Mouse (Mus musculus): Measurements from ENCODE around the gene Nxpe2.
A peak's percentile ranks its signal among the peaks of the same experiment; 100 is the strongest.
"Not testable (repeated sequence)": the region's sequence is repeated elsewhere in the genome, so short reads cannot be mapped to it uniquely, and the experiment has no call there.

Gene Nxpe2

GRCm38 (mm10) chr9:48353148-48353698, at the start of gene Nxpe2:
Gene Nxpe2, minus strand, starts transcription at chr9:48353454.
- no peak for DNase-seq (ENCODE audit: low read depth, low spot score)

DNA sequence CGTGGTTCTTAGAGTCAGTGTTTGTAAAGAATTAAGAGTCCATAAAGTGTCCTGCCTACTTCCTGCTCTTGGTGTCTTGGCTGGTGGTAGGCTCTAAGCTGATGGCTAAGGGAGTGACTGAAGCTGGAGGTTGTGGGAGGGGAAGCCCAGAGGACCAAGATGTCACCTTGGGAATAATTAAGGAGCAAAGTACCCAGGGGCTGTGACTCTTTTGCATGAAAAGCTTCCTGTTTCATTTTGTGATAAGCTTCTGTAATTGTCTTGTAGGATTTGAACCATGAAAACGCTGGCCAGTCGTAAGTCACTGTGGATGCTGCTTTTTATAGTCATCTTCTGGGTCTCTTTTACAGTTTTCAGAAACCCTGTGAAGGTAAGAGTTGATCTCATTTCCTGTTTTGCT, 36.7 kb upstream of the Nxpe2 start:
- peak; percentile 32 for DNase-seq (ENCODE audit: low read depth, low spot score)

DNA sequence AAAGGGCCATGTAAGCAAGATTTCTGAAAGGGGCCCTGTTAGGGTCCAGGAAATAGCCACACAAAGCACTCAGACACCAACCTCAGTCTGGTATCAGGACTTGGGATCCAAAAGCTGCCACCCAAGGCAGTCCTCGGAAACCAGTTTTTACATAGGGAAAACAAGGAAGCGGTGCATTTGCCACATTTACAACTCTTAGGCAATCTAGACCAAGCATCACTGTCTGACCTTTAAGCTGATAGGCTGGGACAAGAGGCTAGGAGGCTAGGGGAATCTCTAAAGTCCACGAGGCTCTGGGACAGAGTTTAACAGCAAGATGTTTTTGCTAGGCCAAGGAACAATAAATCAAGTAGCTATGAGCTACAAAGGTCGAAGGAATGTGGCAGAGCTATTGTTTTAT, 35.2 kb upstream of the Nxpe2 start:
- no peak for DNase-seq (ENCODE audit: low read depth, low spot score)

DNA sequence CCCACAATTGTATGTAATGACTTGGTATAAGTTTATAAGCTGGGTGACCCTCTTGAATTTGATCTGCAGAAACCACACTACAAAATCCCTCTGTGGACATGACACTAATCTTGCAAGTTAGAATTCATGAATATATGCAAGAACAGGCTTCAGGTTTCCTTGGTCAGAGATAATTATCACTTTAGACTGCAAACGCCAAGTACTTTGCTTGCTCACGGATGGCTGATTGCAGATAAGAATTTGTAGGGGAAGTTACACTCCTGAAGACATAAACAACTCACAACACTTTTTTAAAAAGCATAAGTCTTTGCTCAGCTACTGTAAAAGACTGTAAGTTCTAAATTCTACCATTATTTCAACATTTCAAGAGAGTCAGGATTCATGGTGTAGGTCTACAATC, 21.1 kb upstream of the Nxpe2 start:
- no peak for DNase-seq (ENCODE audit: low read depth, low spot score)

DNA sequence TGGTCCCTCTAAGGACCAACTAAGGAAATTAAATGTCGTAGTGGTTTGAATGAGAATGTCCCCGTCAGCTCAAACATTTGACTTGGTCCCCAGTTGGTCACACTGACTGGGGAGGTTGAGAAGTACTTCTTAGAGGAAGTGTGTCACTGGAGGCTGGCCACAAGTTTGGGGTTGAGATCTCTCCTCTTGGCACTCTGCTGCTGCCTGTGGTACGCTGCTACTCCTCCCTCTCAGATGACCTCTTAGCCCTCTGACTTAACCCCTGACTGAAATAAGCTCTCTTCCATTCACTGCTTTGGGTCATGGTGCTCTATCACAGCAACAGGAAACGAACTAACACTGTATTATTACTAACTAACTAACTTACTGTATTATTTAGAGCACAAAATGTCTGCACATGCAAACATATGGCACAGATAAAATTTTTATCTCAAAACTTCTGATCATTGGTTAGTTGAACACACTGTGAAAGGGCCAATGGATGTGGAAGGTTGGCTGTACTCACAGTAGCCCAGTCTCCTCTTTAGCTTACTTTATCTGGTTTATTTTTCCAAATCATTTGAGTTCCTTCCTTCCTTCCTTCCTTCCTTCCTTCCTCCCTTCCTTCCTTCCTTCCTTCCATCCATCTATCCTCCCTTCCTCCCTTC, 20.1 kb upstream of the Nxpe2 start:
- no peak for DNase-seq (ENCODE audit: low read depth, low spot score)

GRCm38 (mm10) chr9:48362743-48363142, 9.5 kb upstream of the Nxpe2 start:
- no peak for DNase-seq (ENCODE audit: low read depth, low spot score)

DNA sequence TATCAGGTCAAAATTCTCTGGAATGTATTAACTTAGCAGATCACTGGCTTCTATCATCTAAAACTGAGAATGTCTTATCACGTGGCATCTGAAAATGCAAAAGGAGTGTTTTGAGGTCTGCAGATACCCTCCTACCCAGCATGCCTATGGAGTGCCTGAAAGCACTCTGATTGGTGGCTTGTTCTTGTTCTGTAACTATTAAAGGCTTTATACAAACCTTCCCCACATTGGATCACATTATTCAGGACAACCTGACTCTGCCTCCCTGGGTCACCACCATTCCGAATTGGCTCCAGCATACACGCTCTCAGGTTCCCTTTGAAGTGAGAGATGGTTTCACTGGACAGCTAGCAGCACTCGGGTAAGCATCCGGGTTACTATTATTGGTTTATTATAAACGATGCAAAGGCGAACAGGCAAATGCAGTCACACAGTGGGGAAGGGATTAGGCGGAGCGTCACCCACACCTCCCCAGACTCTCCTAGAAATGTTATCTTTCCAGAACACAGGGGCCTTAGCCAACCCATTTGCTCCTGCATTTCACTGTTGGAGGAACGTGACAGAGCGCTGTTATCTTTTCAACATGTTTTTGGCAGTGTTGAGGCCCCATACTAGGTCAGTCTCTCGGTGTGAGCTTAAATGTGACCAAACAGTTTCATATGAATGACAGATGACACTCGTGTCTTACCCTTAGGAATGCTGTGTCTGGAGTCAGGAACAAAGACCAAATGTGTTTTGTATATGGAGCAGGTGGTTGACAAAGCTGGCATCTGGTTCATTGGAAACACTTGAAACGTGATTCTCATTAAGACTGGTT, 8.8 kb upstream of the Nxpe2 start:
- DNase-seq (ENCODE audit: low read depth, low spot score), result no peak

- DNase-seq (ENCODE audit: low read depth, low spot score), result no peak
These were observed 7.6 kb upstream of the Nxpe2 start for GRCm38 (mm10) chr9:48360826-48361225.

GRCm38 (mm10) chr9:48357097-48357496, 3.8 kb upstream of the Nxpe2 start:
- no peak for DNase-seq (ENCODE audit: low read depth, low spot score)

GRCm38 (mm10) chr9:48354793-48355192, 1.5 kb upstream of the Nxpe2 start:
- peak; percentile 50 for DNase-seq (ENCODE audit: low read depth, low spot score)

- DNase-seq (ENCODE audit: low read depth, low spot score), result no peak
These were observed 868 bp upstream of the Nxpe2 start for GRCm38 (mm10) chr9:48354122-48354521.

DNA sequence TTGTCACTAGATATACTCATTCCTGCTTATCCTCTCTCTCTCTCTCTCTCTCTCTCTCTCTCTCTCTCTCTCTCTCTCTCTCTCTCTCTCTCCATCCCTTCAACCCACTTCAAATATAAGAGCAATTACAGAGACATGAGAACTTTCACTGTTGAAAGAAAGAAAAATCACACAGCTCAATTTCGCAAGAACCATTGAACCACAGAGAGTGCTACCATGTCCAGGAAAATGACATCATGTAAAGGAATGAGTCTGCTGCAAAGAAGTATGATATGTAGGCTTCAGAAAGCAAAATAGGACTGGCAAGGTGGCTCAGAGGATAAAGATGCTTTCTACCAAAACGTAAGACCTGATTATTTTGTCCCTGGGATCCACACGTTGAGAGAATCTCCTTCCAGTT, 7.4 kb downstream of the Nxpe2 start:
- no peak for DNase-seq (ENCODE audit: low read depth, low spot score)

- no peak for DNase-seq (ENCODE audit: low read depth, low spot score)
These were observed 7.8 kb downstream of the Nxpe2 start for GRCm38 (mm10) chr9:48345456-48345855.

DNA sequence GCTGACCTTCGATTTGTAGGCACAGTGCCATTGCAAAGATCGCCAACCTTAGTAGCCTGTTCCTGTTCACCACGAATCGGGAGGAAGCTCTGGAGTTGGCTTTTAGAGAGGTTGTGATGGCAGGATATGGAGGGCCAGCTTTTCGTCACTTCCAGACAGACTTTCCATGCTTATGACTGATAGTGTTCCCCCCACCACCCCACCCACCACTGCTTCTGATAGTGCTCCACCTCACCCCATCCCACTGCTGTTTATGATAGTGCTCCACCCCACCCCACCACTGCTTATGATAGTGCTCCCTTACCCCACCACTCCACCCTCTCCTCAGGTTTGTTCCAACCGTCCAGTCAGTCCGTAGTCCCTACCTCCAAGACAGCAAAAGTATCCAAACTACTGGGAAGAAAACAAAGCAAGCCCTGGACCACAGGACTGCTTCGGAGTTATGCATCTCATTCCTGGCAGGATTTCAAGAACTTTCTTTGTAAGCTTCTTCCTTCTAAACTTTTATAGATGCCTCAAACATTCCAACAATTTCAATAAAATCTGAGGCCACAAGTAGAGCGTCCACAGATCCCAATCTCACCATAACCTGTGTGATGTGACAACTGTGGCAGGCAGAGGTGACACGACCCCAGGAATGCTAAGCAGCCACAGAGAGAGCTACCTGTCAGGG, 12.4 kb downstream of the Nxpe2 start:
- DNase-seq (ENCODE audit: low read depth, low spot score), result no peak

DNA sequence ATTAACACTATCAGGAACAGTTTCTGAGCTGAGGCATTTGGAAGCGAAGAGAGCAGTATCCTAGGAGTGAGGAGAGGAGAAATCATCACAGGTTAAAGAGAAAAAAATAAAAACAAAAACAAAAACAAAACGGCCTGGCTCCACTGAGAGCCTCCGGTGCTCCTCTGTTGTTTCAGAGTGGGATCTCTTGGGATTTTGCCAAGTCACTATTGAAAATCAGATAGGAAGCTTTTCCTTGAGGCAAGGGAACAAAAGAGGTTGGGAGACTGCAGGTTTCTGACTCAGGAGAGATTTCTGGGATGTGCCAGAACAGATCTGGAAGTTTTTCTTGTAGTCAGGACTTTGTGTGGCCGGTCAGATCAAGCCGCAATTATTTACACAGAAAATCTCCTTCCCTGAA, 13.7 kb downstream of the Nxpe2 start:
- DNase-seq (ENCODE audit: low read depth, low spot score), result no peak

DNA sequence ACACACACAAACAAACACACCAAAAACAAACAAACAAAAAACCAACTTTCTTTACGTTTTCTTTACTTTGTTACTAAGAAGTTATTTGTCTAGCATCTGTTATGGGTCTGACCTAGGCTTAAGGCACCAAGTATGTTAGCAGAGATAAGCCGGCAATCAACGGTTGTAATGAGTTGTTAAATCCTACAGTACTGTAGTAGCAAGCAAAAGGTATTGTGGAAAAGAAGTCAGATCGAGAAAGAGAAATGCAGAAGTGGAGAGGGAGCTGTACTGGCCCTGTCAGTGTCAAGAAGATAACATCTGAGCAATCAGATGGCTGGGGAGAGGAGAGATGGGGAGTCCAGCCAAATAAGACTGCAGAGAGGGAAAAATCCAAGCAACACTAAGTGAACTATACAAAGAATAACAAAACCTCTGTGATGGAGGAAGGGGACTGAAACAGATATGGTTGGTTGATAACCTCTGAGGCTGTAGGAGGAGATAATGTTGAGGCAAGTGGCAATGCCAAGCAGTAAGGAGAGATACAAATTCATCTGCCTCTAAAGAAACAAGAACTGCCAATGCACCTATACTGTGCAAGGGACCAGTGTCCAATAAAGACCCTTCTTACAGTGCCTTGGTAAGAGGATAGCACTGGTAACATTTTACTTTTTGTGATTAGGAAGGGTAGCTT, 14.3 kb downstream of the Nxpe2 start:
- peak; percentile 34 for DNase-seq (ENCODE audit: low read depth, low spot score)

- DNase-seq (ENCODE audit: low read depth, low spot score), result no peak
These were observed 23.7 kb downstream of the Nxpe2 start for GRCm38 (mm10) chr9:48329597-48329996.

DNA sequence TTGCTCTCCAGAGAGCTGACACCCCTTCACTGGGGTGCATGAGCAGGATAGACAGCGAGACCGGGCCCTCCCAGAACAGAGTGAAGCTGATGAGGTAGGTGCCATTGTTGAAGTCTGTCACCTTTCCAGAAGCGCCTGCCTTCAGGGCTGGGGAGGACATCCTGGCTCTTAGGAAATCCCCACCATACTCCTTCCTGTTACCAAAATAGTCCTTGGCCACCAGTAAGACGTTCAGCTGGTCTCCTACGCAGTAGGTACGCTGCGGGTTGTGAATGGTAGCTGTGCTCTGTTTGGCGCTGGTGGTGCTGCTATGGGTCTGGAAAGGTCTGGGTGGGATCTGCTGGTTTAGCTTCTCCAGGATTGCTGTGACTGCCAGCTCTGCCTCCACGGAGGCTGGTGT, 26.9 kb downstream of the Nxpe2 start:
- DNase-seq (ENCODE audit: low read depth, low spot score), result no peak

GRCm38 (mm10) chr9:48315825-48316224, 37.4 kb downstream of the Nxpe2 start:
- no peak for DNase-seq (ENCODE audit: low read depth, low spot score)

GRCm38 (mm10) chr9:48314194-48314593, 39.1 kb downstream of the Nxpe2 start:
- no peak for DNase-seq (ENCODE audit: low read depth, low spot score)

DNA sequence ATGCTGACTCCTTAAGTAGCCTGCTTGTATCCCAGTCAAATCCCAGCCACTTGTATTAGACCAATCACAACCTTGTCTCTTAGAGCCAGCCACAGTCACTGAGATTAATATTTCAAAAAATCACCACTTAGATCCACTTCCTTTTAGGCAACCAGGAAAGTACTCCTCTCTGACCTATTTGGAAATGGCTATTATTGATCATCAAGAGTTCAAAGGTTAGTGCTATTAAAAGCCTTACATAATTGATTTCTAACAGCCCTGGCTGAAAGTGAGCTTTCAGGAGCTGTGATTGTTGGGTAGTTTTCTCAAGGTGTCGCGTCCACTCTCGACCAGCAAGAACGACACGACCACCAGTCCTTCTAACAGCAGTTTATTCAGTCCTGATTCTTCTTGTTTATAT, 42.0 kb downstream of the Nxpe2 start:
- no peak for DNase-seq (ENCODE audit: low read depth, low spot score)

DNA sequence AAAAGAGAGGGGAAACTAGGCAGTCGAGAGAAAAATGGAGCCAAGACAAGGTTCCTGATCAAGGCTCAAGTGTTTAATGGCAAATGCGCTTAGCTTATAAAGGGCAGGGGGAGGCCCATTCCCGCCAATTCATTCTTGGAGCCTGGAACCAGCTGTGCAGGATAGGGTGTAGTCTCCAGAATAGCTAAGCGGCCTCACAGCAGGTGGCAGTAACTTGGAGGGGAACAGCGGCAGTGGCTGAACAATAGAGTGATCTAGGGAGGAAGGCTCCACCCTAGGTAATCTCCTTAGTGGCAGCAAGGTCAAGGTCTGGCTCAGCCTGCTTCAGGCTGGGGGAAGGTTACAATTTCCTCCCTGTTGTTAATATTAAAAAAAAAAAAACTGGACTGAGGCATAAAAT, 49.7 kb downstream of the Nxpe2 start:
- not testable (repeated sequence) for DNase-seq (ENCODE audit: low read depth, low spot score)
